Mouse (Mus musculus) megakaryocyte, embryonic 14.5 days (primary cell): ENCODE results near the gene Myh13. TPM values are rescaled to one million over a fixed set of nuclear protein-coding genes. Genes with fewer than 3 reads are reported as not detected.

ENCODE experiments used
- H3K27me3 ChIP-seq: replicated peaks from 2 replicates; pipeline ENCODE3; 2012; ENCODE audit warnings: inconsistent platforms
- H3K36me3 ChIP-seq: replicated peaks from 2 replicates; pipeline ENCODE3; 2012; ENCODE audit warnings: low read length, inconsistent platforms, mixed read lengths
- H3K4me1 ChIP-seq: 2 replicates; pipeline ENCODE4 v1.6.1; 2012; ENCODE audit warnings: inconsistent platforms
- H3K4me3 ChIP-seq: replicated peaks from 2 replicates; pipeline ENCODE3; 2012; ENCODE audit warnings: moderate library complexity, mild to moderate bottlenecking, inconsistent platforms
- H3K9me3 ChIP-seq: 2 replicates; pipeline ENCODE4 v1.6.1; 2012; ENCODE audit warnings: inconsistent platforms
- FLI1 ChIP-seq: IDR thresholded peaks from 2 replicates; pipeline ENCODE4 v1.6.1; 2012; ENCODE audit warnings: low read length, inconsistent platforms, mixed read lengths
- GATA1 ChIP-seq: IDR thresholded peaks from 3 replicates; pipeline ENCODE4 v1.6.1; 2012; ENCODE audit warnings: mixed read lengths, low read length, inconsistent platforms, borderline replicate concordance
- polyA plus RNA-seq: library from polyadenylated mRNA; stranded (reverse); fragments of >175 nt; gene quantifications from 2 replicates; pipeline ENCODE4 v1.2.3, GENCODE M21; 2012; ENCODE audit warnings: low replicate concordance; ENCODE audit not compliant: insufficient read depth

Myh13 gene
- polyA plus RNA-seq, 1 experiment: not detected

GRCm38 (mm10) chr11:67390679-67391384 lies 69.4 kb downstream of the Myh13 start:
- TF ChIP-seq FLI1 (no peak), GATA1 (no peak)
- H3K9me3 ChIP-seq: peaks cover 9% of the 10 kb centered on the region; the same call in 1 of the 2 replicates
- H3K4me1 ChIP-seq: no peaks in the 10 kb centered on the region
- no peak overlapping the region for H3K4me3 ChIP-seq
- no peaks in the 10 kb centered on the region for H3K36me3 ChIP-seq
- peaks cover 5% of the 10 kb centered on the region for H3K27me3 ChIP-seq

GRCm38 (mm10) chr11:67392369-67392768 lies 70.9 kb downstream of the Myh13 start:
- TF ChIP-seq GATA1 (no peak), FLI1 (no peak)
- no peaks in the 10 kb centered on the region for H3K4me1 ChIP-seq
- peaks cover 2% of the 10 kb centered on the region for H3K27me3 ChIP-seq
- H3K36me3 ChIP-seq: no peaks in the 10 kb centered on the region
- no peak overlapping the region for H3K4me3 ChIP-seq
- H3K9me3 ChIP-seq: peaks cover 9% of the 10 kb centered on the region; the same call in 1 of the 2 replicates

GRCm38 (mm10) chr11:67400956-67401355 lies 79.5 kb downstream of the Myh13 start:
- TF ChIP-seq GATA1 (no peak), FLI1 (no peak)
- Histone ChIP-seq H3K4me3 (no peak overlapping the region), H3K27me3 (peaks cover 3% of the 10 kb centered on the region)

GRCm38 (mm10) chr11:67414346-67414940 lies 93.0 kb downstream of the Myh13 start:
- Histone ChIP-seq H3K4me1 (no peaks in the 10 kb centered on the region), H3K36me3 (no peaks in the 10 kb centered on the region), H3K9me3 (no peaks in the 10 kb centered on the region), H3K27me3 (peaks cover 14% of the 10 kb centered on the region), H3K4me3 (no peak overlapping the region)
- no peak for TF ChIP-seq GATA1
- TF ChIP-seq FLI1: no peak

More at GRCm38 (mm10) chr11:67400956-67401355, 79.5 kb downstream of the Myh13 start:
- Histone ChIP-seq H3K36me3 (no peaks in the 10 kb centered on the region), H3K9me3 (no peaks in the 10 kb centered on the region), H3K4me1 (no peaks in the 10 kb centered on the region)

Other genes starting within 250 kb of the Myh13 start
- not detected in 2 replicates for gene Myh3, start 243.4 kb upstream of the Myh13 start, polyA plus RNA-seq
- gene Myh2, start 150.6 kb upstream of the Myh13 start, polyA plus RNA-seq: not detected in 2 replicates
- gene Myh1, start 121.6 kb upstream of the Myh13 start, polyA plus RNA-seq: not detected in 2 replicates
- not detected in 2 replicates for gene Myh4, start 83.6 kb upstream of the Myh13 start, polyA plus RNA-seq
- 0.54 TPM in 1 of 2 replicates, not detected in the other for gene Myh8, start 44.5 kb upstream of the Myh13 start, polyA plus RNA-seq
- 3.0 TPM in 1 of 2 replicates, not detected in the other for gene Gas7, start 133.8 kb downstream of the Myh13 start, polyA plus RNA-seq